Mouse (Mus musculus): ENCODE data around the gene Alg3. TPM values are rescaled to one million over a fixed set of nuclear protein-coding genes. Genes with fewer than 3 reads are reported as not detected.

Alg3 gene
- polyA plus RNA-seq, 1 experiment, result 1.4 TPM

DNA sequence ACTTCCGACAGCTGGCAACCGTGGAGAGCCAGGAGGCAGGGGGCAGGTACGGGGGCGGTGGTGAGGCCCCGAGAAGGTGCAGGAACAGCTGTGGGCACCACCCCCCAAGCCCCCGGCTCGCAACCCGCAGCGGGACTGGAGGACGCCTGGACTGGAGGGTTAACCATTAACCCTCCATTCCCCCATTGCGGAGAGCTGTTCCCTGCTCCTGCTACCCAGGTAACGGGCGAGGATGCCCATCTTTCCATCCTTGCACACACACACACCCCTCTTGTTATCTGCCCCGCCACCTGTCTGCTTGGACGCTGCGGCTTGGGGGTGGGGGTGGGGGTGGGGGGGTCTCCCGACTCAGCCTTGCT lies 20.9 kb downstream of the Alg3 start:
- H3K4me3 ChIP-seq (replicated peaks), result peak overlapping the region; percentile 35
- peaks cover 82% of the 10 kb centered on the region for H3K27me3 ChIP-seq (ENCODE audit: control insufficient read depth)
- peaks cover 21% of the 10 kb centered on the region for H3K9me3 ChIP-seq (ENCODE audit: control insufficient read depth, low read length)
- H3K4me1 ChIP-seq (ENCODE audit: control insufficient read depth), result peaks cover 41% of the 10 kb centered on the region
- H3K36me3 ChIP-seq (ENCODE audit: control insufficient read depth), result no peaks in the 10 kb centered on the region
- TF ChIP-seq TAL1 (IDR thresholded peaks at IDR 0.05; ENCODE audit: low read length) (no peak), GATA1 (IDR thresholded peaks at IDR 0.05; ENCODE audit: low read length) (no peak)

DNA sequence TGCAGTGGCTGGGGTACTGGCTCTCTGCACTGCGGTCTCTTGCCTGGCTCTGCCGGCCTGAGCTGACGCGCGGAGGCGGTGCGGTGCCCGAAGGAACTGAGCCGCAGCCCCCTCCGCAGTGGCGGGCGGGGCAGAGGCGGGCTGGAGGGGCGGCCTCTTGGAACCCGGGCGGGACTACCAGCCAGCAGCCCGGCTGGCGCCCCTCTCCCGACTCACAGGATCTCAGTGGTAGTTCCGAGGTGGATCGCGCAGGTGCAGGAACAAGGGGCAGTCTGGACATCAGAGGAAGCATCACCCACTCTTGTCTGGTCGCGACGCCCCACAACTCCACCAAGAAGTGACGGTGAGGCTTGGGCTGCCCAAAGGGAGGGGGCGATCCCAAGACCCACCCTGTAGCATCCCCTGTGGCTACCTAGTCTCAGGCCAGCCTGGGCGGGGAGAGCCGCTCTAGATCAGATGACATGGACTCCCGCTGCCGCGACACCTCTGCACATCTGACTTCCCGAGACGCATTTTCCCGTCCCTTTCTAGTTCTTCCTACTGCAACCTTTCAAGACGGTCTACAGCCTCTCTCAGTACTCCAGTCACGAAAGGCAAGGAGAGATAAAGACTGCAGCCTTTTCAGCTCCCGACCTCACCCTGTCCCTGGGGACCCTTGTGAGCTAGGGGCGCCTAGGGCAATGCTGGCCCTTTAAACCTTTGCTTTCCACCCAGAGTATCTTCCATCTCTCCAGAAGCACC lies 21.4 kb downstream of the Alg3 start:
- Histone ChIP-seq H3K9me3 (ENCODE audit: control insufficient read depth, low read length) (peaks cover 21% of the 10 kb centered on the region), H3K4me3 (replicated peaks) (peak overlapping the region; percentile 35), H3K36me3 (ENCODE audit: control insufficient read depth) (no peaks in the 10 kb centered on the region), H3K4me1 (ENCODE audit: control insufficient read depth) (peaks cover 36% of the 10 kb centered on the region), H3K27me3 (ENCODE audit: control insufficient read depth) (peaks cover 85% of the 10 kb centered on the region)
- no peak for TF ChIP-seq TAL1 (IDR thresholded peaks at IDR 0.05; ENCODE audit: low read length)
- no peak for TF ChIP-seq GATA1 (IDR thresholded peaks at IDR 0.05; ENCODE audit: low read length)

DNA sequence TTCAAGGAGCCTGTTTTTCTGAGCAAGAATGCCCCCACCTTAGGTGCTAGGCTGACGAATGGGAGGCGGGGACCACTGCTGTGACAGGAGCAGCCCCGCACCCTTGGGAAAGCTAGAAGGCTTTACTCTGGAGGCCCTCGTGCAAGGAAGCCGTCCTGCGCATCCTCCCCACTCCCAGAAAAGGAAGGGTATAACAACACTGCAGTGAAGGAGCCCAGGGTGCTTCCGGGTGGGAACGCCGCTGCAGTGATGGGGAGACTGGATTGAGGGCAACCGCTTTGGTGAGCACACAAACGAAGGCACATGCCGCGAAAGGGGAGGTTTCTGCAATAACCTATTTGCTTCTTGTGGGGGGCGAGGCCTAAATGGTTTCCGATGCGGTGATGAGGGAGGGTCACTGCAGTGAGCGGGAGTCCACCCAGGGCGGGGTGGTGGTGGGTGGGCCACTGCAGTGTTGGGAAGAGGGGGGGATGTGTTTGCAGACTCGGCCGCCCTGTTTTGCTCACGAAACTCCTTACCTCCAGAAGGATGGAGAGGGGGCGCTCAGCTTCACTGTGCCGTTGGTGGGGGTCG lies 22.1 kb downstream of the Alg3 start, which contains the start of gene Vwa5b2:
Vwa5b2 (plus strand) TSS at position 106 of the 573 bp plus-strand sequence.
- H3K9me3 ChIP-seq (ENCODE audit: control insufficient read depth, low read length), result peaks cover 21% of the 10 kb centered on the region
- no peaks in the 10 kb centered on the region for H3K36me3 ChIP-seq (ENCODE audit: control insufficient read depth)
- TF ChIP-seq TAL1 (IDR thresholded peaks at IDR 0.05; ENCODE audit: low read length) (no peak), GATA1 (IDR thresholded peaks at IDR 0.05; ENCODE audit: low read length) (no peak)
- H3K4me1 ChIP-seq (ENCODE audit: control insufficient read depth), result peaks cover 29% of the 10 kb centered on the region
- H3K27me3 ChIP-seq (ENCODE audit: control insufficient read depth), result peaks cover 85% of the 10 kb centered on the region
- peak within 1 kb of the TSS; percentile 35 for H3K4me3 ChIP-seq (replicated peaks)

DNA sequence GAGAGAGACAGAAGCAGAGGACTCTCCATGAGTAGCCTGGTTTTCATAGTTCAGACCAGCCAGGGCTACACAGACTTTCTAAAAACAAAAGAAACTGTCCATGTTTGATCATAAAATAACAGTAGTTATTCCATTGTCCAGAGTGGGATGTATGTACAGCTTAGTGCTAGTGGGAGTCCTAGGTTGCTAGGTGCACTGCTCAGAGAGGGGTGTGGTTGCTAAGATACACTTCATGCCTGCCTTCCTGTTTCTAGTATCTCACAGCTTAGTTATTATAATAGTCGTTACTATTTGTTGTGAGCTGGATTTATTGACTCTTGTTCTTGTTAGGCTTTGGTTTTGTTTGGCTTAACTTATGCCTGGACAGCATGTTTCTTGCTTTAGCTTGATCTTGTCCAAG lies 46.5 kb downstream of the Alg3 start:
- no peaks in the 10 kb centered on the region for H3K27me3 ChIP-seq (ENCODE audit: control insufficient read depth)
- TF ChIP-seq GATA1 (IDR thresholded peaks at IDR 0.05; ENCODE audit: low read length) (no peak), TAL1 (IDR thresholded peaks at IDR 0.05; ENCODE audit: low read length) (no peak)
- peaks cover 31% of the 10 kb centered on the region for H3K36me3 ChIP-seq (ENCODE audit: control insufficient read depth)
- no peaks in the 10 kb centered on the region for H3K4me1 ChIP-seq (ENCODE audit: control insufficient read depth)
- H3K9me3 ChIP-seq (ENCODE audit: control insufficient read depth, low read length), result no peaks in the 10 kb centered on the region
- H3K4me3 ChIP-seq (replicated peaks), result no peak overlapping the region

DNA sequence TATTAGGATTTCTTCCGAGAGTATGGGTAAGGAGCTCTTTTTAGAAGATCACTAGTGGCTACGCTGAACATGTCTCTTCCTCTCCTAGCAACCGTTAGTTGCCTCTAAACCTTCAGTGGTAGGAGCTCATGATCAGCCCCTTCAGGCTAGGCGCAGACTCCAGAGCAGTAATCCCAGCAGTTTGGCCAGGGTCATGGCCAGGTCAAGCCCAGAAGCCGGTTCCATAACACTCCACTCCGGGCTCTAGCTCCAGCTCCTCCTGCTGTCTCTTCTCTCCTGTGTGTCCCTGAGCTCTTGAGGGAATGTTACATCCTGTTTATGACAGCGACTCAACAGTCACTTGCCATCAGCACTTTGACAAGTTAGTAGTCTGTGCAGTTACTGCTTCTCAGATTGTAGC lies 54.2 kb downstream of the Alg3 start:
- no peak for TF ChIP-seq GATA1 (IDR thresholded peaks at IDR 0.05; ENCODE audit: low read length)
- no peak for TF ChIP-seq TAL1 (IDR thresholded peaks at IDR 0.05; ENCODE audit: low read length)
- Histone ChIP-seq H3K9me3 (ENCODE audit: control insufficient read depth, low read length) (no peaks in the 10 kb centered on the region), H3K4me1 (ENCODE audit: control insufficient read depth) (no peaks in the 10 kb centered on the region), H3K27me3 (ENCODE audit: control insufficient read depth) (no peaks in the 10 kb centered on the region), H3K4me3 (replicated peaks) (no peak overlapping the region), H3K36me3 (ENCODE audit: control insufficient read depth) (peaks cover 90% of the 10 kb centered on the region)

Other genes starting within 250 kb of the Alg3 start
- 0.28 and 0.32 TPM in 2 replicates for gene Abcc5, start 185.3 kb downstream of the Alg3 start, polyA plus RNA-seq (2012)
- 0.70 and 0.73 TPM in 2 replicates for gene Eif2b5, start 112.9 kb downstream of the Alg3 start, polyA plus RNA-seq (2012)
- 1.4 TPM in 2 replicates for gene Dvl3, start 94.8 kb downstream of the Alg3 start, polyA plus RNA-seq (2012)
- gene Ap2m1, start 76.3 kb downstream of the Alg3 start, polyA plus RNA-seq (2012), result 16.9 TPM in 2 replicates
- gene Abcf3, start 63.2 kb downstream of the Alg3 start, polyA plus RNA-seq (2012), result 0.73 and 2.6 TPM in 2 replicates
- 0.06 and 0.10 TPM in 2 replicates for gene Vwa5b2, start 22.3 kb downstream of the Alg3 start, polyA plus RNA-seq (2012)
- 0.24 and 0.43 TPM in 2 replicates for gene Eef1akmt4, start 142 bp downstream of the Alg3 start, polyA plus RNA-seq (2012)
- not detected in 2 replicates for gene Gm49333, start 125 bp downstream of the Alg3 start, polyA plus RNA-seq (2012)
- not detected in 2 replicates for gene Camk2n2, start 9.6 kb upstream of the Alg3 start, polyA plus RNA-seq (2012)
- gene Ece2, start 18.1 kb upstream of the Alg3 start, polyA plus RNA-seq (2012), result not detected in 2 replicates
- gene Psmd2, start 39.9 kb upstream of the Alg3 start, polyA plus RNA-seq (2012), result 19.6 and 22.4 TPM in 2 replicates
- gene Eif4g1, start 56.6 kb upstream of the Alg3 start, polyA plus RNA-seq (2012), result 37.6 and 54.8 TPM in 2 replicates
- 0.26 and 0.29 TPM in 2 replicates for gene Fam131a, start 81.5 kb upstream of the Alg3 start, polyA plus RNA-seq (2012)
- gene Polr2h, start 105.9 kb upstream of the Alg3 start, polyA plus RNA-seq (2012), result 0.25 TPM in 1 of 2 replicates, not detected in the other
- 1.8 and 3.3 TPM in 2 replicates for gene Clcn2, start 106.0 kb upstream of the Alg3 start, polyA plus RNA-seq (2012)
- not detected in 2 replicates for gene Chrd, start 121.4 kb upstream of the Alg3 start, polyA plus RNA-seq (2012)
- not detected in 2 replicates for gene Thpo, start 122.8 kb upstream of the Alg3 start, polyA plus RNA-seq (2012)

All from erythroblast, embryonic 14.5 days (primary cell).